Mouse (Mus musculus) myocyte (in vitro differentiated cells): ENCODE data around the gene Eci2.

Experiments used
- CEBPB ChIP-seq: IDR thresholded peaks from 2 replicates; pipeline ENCODE4 v1.6.1; 2011; ENCODE audit warnings: mild to moderate bottlenecking, moderate library complexity; ENCODE audit not compliant: poor library complexity, insufficient read depth, severe bottlenecking
- E2F4 ChIP-seq: IDR thresholded peaks from one replicate; pipeline ENCODE4 v1.6.1; 2011; ENCODE audit warnings: mild to moderate bottlenecking, control low read depth, moderate library complexity; ENCODE audit not compliant: insufficient read depth
- MAX ChIP-seq: IDR thresholded peaks from one replicate; pipeline ENCODE4 v1.6.1; 2011; ENCODE audit warnings: low read depth, mild to moderate bottlenecking, control low read depth
- MYOD1 ChIP-seq, 3 experiments: IDR thresholded peaks; one replicate each; pipeline ENCODE4 v1.6.1; 2011; ENCODE audit warnings: control low read depth in 2 of 3, low read depth in 2 of 3, mild to moderate bottlenecking in 2 of 3, moderate library complexity in 1 of 3; ENCODE audit not compliant: insufficient read length in 2 of 3, control insufficient read depth in 1 of 3
- MYOG ChIP-seq, 3 experiments: IDR thresholded peaks; one replicate each; pipeline ENCODE4 v1.6.1; 2011; ENCODE audit warnings: control low read depth in 2 of 3, low read depth in 2 of 3, mild to moderate bottlenecking in 2 of 3; ENCODE audit not compliant: insufficient read length in 2 of 3, control insufficient read depth in 1 of 3, insufficient read depth in 1 of 3
- POLR2A ChIP-seq: IDR thresholded peaks from one replicate; pipeline ENCODE4 v1.6.1; 2011; ENCODE audit warnings: low read depth, mild to moderate bottlenecking, control low read depth, moderate library complexity; ENCODE audit not compliant: insufficient read length
- POLR2AphosphoS2 ChIP-seq: IDR thresholded peaks from one replicate; pipeline ENCODE4 v1.6.1; 2011; ENCODE audit warnings: low read depth, control low read depth; ENCODE audit not compliant: insufficient read length
- REST ChIP-seq: IDR thresholded peaks from one replicate; pipeline ENCODE4 v1.6.1; 2011; ENCODE audit warnings: mild to moderate bottlenecking, control low read depth, moderate library complexity; ENCODE audit not compliant: insufficient read depth, insufficient read length
- SRF ChIP-seq: IDR thresholded peaks from one replicate; pipeline ENCODE4 v1.6.1; 2011; ENCODE audit warnings: low read depth; ENCODE audit not compliant: control insufficient read depth, insufficient read length
- TCF12 ChIP-seq: IDR thresholded peaks from one replicate; pipeline ENCODE4 v1.6.1; 2011; ENCODE audit warnings: mild to moderate bottlenecking, control low read depth; ENCODE audit not compliant: poor library complexity, insufficient read depth, severe bottlenecking
- TCF3 ChIP-seq: IDR thresholded peaks from one replicate; pipeline ENCODE4 v1.6.1; 2011; ENCODE audit warnings: low read depth, control low read depth; ENCODE audit not compliant: insufficient read length
- USF1 ChIP-seq: IDR thresholded peaks from one replicate; pipeline ENCODE4 v1.6.1; 2011; ENCODE audit warnings: low read depth, mild to moderate bottlenecking, control low read depth, moderate library complexity

DNA sequence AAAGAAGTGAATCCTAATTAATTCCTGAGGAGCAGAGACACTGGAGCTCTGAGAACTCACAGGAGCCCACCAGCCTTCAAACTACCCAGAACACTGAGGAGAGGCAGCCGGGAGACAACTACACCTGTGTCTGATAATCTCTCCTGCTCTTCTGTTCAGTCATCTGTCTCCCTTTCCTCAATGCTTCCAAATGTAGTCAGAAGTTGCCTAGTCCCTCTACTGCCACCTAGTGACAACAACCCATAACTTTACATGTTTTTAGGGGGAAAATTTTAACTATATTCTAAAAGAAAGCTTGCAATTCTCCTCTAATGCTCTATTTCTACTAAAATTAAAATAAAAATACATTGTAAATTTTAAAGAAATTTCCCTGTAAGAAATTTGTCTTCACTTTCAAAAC is 53.7 kb downstream of the Eci2 start:
- TF ChIP-seq MYOG (IDR thresholded peaks at IDR 0.05; ENCODE audit: control insufficient read depth in 1 of 3, insufficient read depth in 1 of 3, insufficient read length in 2 of 3, low read depth in 2 of 3) (no peak), CEBPB (no peak), POLR2A (no peak), SRF (no peak), USF1 (no peak), E2F4 (no peak), MYOD1 (IDR thresholded peaks at IDR 0.05; ENCODE audit: control insufficient read depth in 1 of 3, insufficient read length in 2 of 3, low read depth in 2 of 3) (no peak), POLR2AphosphoS2 (no peak), TCF12 (no peak), MAX (no peak), TCF3 (no peak), REST (no peak)
